Mouse (Mus musculus) midbrain, embryonic 14.5 days (tissue): Measurements from ENCODE around the gene Hnrnpk. TPM values are rescaled to one million over a fixed set of nuclear protein-coding genes. Genes with fewer than 3 reads are reported as not detected.
"Not testable (repeated sequence)": the region's sequence is repeated elsewhere in the genome, so short reads cannot be mapped to it uniquely, and the experiment has no call there.

Experiments
- ATAC-seq: fragments of 200-750 bp; cut with Nextera tagmentation; 2 replicates; pipeline ENCODE4 v1.8.0; 2017; ENCODE audit warnings: moderate number of reproducible peaks, moderate library complexity; ENCODE audit not compliant: low FRiP score, low TSS enrichment
- DNase-seq: peaks from one replicate; pipeline ENCODE4 v3.0.0-alpha.2; 2015
- H3K27ac ChIP-seq: fragments of 300-500 bp; sonication (generic); replicated peaks from 2 replicates; pipeline ENCODE4 v1.5.1; 2014; ENCODE audit warnings: mild to moderate bottlenecking, low read depth, low read length, moderate library complexity
- H3K27me3 ChIP-seq: fragments of 300-500 bp; sonication (generic); 2 replicates; pipeline ENCODE4 v1.6.1; 2014; ENCODE audit warnings: low read length, control low read depth, mixed read lengths; ENCODE audit not compliant: control insufficient read depth, insufficient read depth
- H3K36me3 ChIP-seq: fragments of 300-500 bp; sonication (generic); 2 replicates; pipeline ENCODE4 v1.6.1; 2014; ENCODE audit warnings: low read length, control low read depth; ENCODE audit not compliant: control insufficient read depth, insufficient read depth
- H3K4me1 ChIP-seq: fragments of 300-500 bp; sonication (generic); 2 replicates; pipeline ENCODE4 v1.6.1; 2014; ENCODE audit warnings: mild to moderate bottlenecking, antibody characterized with exemption, low read length, control low read depth; ENCODE audit not compliant: control insufficient read depth, insufficient read depth
- H3K4me2 ChIP-seq: fragments of 300-500 bp; sonication (generic); 2 replicates; pipeline ENCODE4 v1.6.1; 2014; ENCODE audit warnings: mild to moderate bottlenecking, low read length, moderate library complexity
- H3K4me3 ChIP-seq: fragments of 300-500 bp; sonication (generic); replicated peaks from 2 replicates; pipeline ENCODE4 v1.5.1; 2014; ENCODE audit warnings: low read depth, low read length
- H3K9ac ChIP-seq: fragments of 300-500 bp; sonication (generic); replicated peaks from 2 replicates; pipeline ENCODE4 v1.6.1; 2014; ENCODE audit warnings: mild to moderate bottlenecking, low read length, moderate library complexity
- H3K9me3 ChIP-seq: fragments of 300-500 bp; sonication (generic); 2 replicates; pipeline ENCODE4 v1.6.1; 2016; ENCODE audit warnings: low read length, control low read depth, mixed read lengths; ENCODE audit not compliant: control insufficient read depth
- WGBS: fragments of 180-500 bp; shearing (Covaris S2); extraction: QIAGEN DNeasy Blood & Tissue Kit; methylation state at CpG from one replicate; pipeline ENCODE4 v1.1.7; 2014; 5-methylcytosine and 5-hydroxymethylcytosine counted together
- polyA plus RNA-seq: library from polyadenylated mRNA; unstranded; fragments of >200 nt; fragmentation: Nextera tagmentation; extraction: Ambion mirVana; gene quantifications from 2 replicates; pipeline ENCODE4 v1.2.1, GENCODE M21; 2014

Hnrnpk gene
- polyA plus RNA-seq, 1 experiment from 2014 or later: 1,754 TPM

DNA sequence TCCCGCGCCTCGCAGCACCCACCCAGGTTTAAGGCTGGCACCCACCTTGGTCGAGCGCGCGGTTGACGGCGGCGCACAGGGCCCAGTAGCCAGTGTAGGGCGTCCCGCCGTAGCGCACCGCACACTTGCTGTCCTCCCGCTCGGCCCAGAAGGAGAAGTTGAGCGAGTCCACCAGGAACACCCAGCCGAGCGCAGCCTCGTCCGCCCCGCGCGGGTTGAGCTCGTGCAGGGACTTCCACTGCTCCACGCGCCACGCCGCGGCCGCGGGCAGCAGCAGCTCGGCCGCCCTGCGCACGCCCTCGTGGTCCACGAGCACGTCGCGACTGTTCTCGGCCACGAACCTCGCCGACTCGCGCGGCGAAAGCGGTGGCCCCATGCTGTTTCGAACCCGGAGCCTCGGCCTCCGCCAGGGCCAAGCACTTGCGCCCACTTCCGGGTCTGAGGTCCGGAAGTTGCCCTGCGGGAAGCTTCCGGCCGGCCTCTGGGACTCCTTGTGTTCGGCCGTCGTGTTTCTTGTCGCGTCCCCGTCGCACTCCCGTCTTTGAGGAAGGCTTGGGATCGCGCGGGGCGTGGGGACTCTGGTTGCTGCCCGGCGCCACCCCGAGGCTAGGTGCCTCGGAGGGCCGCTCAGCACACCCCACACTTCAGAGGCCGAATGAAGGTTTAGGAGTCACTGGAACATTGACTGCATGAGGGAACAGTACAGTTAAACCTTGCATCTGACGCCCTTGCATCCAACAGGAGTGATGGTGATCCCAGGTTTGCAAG lies 18.2 kb downstream of the Hnrnpk start, which contains the start of gene 2210016F16Rik:
TSS of gene 2210016F16Rik (minus strand) at position 447 of the 768 bp plus-strand sequence.
- Histone ChIP-seq H3K9ac (peak within 1 kb of the TSS; percentile 69), H3K27me3 (no peaks in the 10 kb centered on the region), H3K4me1 (peaks cover 4% of the 10 kb centered on the region; the same call in 1 of the 2 replicates), H3K36me3 (peaks cover 26% of the 10 kb centered on the region), H3K4me3 (peak within 1 kb of the TSS; percentile 71), H3K4me2 (peak within 1 kb of the TSS; percentile 92), H3K9me3 (peaks cover 14% of the 10 kb centered on the region), H3K27ac (no peak within 1 kb of the TSS)
- DNase-seq: peak; percentile 80
- peak; percentile 75; the same call in 1 of the 2 replicates for ATAC-seq
- WGBS: 2% methylated on average over 80 of the region's 80 CpGs

DNA sequence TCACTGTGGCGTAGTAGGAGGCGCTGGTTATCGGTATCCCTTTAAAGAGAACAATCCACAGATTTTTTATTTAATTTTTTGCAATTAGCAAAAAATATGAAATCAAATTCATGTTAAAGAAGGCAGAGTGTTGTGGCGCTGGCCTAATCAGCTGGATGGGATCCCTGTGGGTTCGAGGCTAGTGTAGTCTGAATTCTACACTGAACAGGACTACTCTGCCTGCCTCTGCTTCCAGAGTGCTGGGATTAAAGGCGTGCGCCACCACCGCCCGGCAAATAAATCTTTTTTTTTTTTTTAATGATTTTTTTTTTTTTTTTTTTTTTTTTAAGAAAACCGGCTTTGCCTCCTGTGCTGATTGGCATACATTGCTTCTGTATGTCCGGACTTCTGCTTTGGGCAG lies 18.8 kb downstream of the Hnrnpk start:
- Histone ChIP-seq H3K27me3 (no peaks in the 10 kb centered on the region), H3K9me3 (peaks cover 18% of the 10 kb centered on the region), H3K9ac (peak overlapping the region; percentile 69), H3K4me1 (peaks cover 4% of the 10 kb centered on the region; the same call in 1 of the 2 replicates), H3K4me3 (peak overlapping the region; percentile 71), H3K36me3 (peaks cover 21% of the 10 kb centered on the region), H3K27ac (no peak overlapping the region), H3K4me2 (peak overlapping the region; percentile 92)
- ATAC-seq (no peak), DNase-seq (no peak)
- 50% methylated on average over 11 of the region's 11 CpGs for WGBS

DNA sequence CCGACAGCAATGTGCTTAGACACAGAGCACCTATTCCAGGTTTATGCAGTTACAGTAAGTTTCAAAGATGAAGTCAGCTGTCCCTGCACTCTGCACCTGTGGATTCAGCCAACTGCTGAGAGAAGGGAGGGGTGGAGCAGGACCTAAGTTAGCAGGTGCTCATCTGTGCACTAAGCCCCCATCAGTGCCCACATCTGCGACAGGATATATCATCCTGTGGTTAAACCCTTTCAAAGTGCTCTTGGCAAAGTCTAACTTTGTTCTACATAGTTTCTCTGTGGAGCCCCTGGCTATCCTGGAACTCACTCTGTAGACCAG lies 30.0 kb downstream of the Hnrnpk start:
- no peak overlapping the region for H3K27ac ChIP-seq
- no peaks in the 10 kb centered on the region for H3K9me3 ChIP-seq
- no peaks in the 10 kb centered on the region for H3K27me3 ChIP-seq
- H3K4me2 ChIP-seq: no peak overlapping the region
- ATAC-seq (no peak), DNase-seq (no peak)
- H3K4me3 ChIP-seq: no peak overlapping the region
- no peaks in the 10 kb centered on the region for H3K4me1 ChIP-seq
- H3K36me3 ChIP-seq: no peaks in the 10 kb centered on the region
- H3K9ac ChIP-seq: no peak overlapping the region
- 89% methylated on average over 2 of the region's 2 CpGs for WGBS

DNA sequence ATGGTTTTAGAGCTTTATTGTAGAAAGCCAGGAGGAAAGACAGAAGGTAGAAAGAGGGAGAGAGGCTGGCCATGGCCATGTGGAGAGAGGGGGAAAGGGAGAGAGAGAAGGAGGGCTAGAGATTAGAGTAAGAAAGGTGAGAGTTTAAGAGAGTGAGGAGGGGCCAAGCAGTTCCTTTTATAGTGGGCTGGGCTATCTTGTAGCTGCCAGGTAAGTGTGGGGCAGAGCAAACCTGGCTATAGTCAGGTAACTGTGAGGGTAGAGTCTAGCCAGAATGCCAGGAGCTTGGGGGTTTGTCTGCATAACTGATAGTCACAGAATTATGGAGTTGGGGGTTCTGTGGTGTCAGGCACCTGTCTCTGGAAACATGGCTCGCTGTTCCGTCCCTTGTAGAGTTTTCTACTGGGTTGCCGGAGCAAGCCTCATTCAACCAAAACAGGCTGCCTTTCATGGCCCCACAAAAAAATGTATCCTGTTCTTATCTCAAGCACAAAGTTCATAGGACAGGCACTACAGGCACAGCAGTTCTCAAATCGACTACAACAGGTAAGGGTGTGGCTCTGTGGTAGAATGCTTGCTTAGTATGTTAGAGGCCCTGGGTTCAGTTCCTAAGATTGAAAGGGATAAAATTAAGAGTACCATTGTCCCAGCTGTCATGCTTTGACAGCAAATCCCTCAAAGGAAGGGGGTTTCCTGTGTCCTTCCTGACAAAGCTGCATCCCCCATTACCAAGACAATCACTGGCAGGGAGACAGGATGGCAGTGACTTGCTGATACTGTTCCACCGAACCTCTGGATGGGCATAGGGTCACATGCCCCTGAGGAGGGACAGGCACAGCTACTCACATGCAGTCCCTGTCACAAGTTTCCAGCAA lies 30.6 kb downstream of the Hnrnpk start:
- Histone ChIP-seq H3K36me3 (no peaks in the 10 kb centered on the region), H3K27ac (no peak overlapping the region), H3K27me3 (no peaks in the 10 kb centered on the region), H3K4me3 (no peak overlapping the region), H3K9ac (no peak overlapping the region), H3K9me3 (no peaks in the 10 kb centered on the region), H3K4me1 (no peaks in the 10 kb centered on the region), H3K4me2 (no peak overlapping the region)
- 90% methylated on average over 5 of the region's 5 CpGs for WGBS
- DNase-seq (no peak), ATAC-seq (no peak)

DNA sequence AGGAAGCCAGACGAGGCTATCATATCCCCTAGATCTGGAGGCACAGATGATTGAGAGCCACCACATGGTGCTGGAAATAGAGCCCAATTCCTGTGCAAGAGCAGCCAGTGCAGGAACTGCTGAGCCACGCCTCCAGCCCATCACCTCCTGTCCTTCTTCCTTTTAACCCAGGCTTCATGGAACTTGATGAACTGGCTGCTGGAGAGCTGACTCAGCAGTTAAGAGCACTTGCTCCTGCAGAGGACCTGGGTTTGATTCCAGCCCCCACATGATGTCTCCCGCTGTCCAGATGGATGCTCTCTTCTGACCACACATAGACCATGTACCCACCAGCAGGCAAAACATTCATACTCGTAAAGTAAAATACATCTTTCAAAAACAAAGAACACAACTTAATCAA lies 34.3 kb downstream of the Hnrnpk start:
- H3K9ac ChIP-seq: no peak overlapping the region
- ATAC-seq: no peak

DNA sequence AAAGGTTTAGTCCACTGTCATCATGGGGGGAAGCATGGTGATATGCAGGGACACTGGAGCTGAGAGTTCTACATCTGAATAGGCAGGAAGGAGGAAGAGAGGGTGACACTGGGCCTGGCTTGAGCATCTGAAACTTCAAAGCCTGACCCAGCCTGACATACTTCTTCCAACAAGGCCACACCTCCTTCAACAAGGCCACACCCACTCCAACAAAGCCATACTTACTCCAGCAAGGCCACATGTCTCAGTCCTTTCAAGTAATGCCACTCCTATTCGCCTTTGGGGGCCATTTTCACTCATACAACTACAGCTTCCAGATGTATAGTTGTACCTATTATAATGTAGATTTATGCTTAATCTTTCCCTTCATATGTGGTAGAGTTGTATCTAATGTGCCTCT lies 35.5 kb downstream of the Hnrnpk start:
- no peaks in the 10 kb centered on the region for H3K36me3 ChIP-seq
- 65% methylated on average over 1 of the region's 1 CpGs for WGBS
- no peak for ATAC-seq

More for the DNA sequence above, 34.3 kb downstream of the Hnrnpk start:
- WGBS: 84% methylated on average over 4 of the region's 4 CpGs
- Histone ChIP-seq H3K4me1 (no peaks in the 10 kb centered on the region), H3K27ac (no peak overlapping the region), H3K9me3 (no peaks in the 10 kb centered on the region), H3K36me3 (no peaks in the 10 kb centered on the region), H3K27me3 (no peaks in the 10 kb centered on the region), H3K4me3 (no peak overlapping the region), H3K4me2 (no peak overlapping the region)
- no peak for DNase-seq

DNA sequence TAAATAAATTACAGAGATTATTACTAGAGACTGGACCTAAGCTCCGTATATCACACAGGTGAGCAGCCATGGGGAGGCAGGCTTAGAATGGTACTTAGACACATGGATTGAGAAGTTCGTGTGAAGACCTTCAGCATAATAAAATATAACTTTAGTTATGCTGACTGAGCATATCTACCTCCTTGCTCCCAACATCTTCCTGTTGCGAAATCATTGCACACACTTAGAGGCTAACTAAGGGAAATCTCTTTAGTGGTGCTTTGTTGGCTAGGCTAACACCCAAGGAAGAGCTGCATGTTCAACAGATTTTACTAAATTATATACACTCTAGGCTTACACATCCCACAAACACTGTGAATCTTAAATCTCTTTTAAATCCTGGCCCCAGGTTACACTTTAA lies 36.8 kb downstream of the Hnrnpk start:
- Histone ChIP-seq H3K27ac (no peak overlapping the region), H3K9me3 (0 out of 2 replicates have a peak, but pooled peaks cover 5% of the 10 kb centered on the region), H3K9ac (no peak overlapping the region), H3K36me3 (no peaks in the 10 kb centered on the region), H3K4me3 (no peak overlapping the region), H3K27me3 (no peaks in the 10 kb centered on the region), H3K4me1 (no peaks in the 10 kb centered on the region), H3K4me2 (no peak overlapping the region)
- DNase-seq: no peak
- 91% methylated on average over 3 of the region's 3 CpGs for WGBS
- ATAC-seq: no peak

More for the DNA sequence above, 35.5 kb downstream of the Hnrnpk start:
- H3K4me1 ChIP-seq: no peaks in the 10 kb centered on the region
- no peak for DNase-seq
- no peak overlapping the region for H3K4me2 ChIP-seq
- no peak overlapping the region for H3K9ac ChIP-seq
- no peak overlapping the region for H3K4me3 ChIP-seq
- H3K9me3 ChIP-seq: no peaks in the 10 kb centered on the region
- no peak overlapping the region for H3K27ac ChIP-seq
- no peaks in the 10 kb centered on the region for H3K27me3 ChIP-seq

DNA sequence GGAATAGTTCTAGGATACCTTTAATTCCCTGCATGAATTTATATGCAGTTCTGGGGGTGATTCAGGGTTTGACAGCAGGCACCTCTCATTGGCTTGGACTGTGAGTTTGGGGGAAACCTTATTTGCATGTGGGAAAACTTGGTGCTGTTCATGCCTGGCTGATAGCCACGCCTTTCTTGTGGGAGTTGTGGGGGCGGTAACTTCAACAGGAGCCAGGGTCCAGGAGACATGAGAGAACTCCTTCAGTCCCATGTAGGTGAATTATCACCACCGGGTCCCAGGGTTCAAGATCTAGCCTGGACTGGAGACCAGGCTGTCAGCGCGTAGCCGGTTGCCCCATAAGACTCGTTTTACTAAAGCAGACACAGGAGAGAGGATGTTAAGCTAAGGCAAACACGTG lies 38.0 kb downstream of the Hnrnpk start:
- not testable (repeated sequence) for ATAC-seq, H3K27me3 ChIP-seq, H3K36me3 ChIP-seq, H3K27ac ChIP-seq, H3K9me3 ChIP-seq, H3K4me3 ChIP-seq, H3K9ac ChIP-seq, DNase-seq, H3K4me2 ChIP-seq, H3K4me1 ChIP-seq
- 85% methylated on average over 8 of the region's 8 CpGs for WGBS
